Mouse (Mus musculus) ZHBTc4 (cell line): Measurements from ENCODE around the gene Nasp.
"Not testable (repeated sequence)": the region's sequence is repeated elsewhere in the genome, so short reads cannot be mapped to it uniquely, and the experiment has no call there.

ENCODE experiments used
- DNase-seq: peaks from one replicate; pipeline ENCODE4 v3.0.0-alpha.2; 2011; ENCODE audit warnings: low read depth, low spot score

Nasp gene

DNA sequence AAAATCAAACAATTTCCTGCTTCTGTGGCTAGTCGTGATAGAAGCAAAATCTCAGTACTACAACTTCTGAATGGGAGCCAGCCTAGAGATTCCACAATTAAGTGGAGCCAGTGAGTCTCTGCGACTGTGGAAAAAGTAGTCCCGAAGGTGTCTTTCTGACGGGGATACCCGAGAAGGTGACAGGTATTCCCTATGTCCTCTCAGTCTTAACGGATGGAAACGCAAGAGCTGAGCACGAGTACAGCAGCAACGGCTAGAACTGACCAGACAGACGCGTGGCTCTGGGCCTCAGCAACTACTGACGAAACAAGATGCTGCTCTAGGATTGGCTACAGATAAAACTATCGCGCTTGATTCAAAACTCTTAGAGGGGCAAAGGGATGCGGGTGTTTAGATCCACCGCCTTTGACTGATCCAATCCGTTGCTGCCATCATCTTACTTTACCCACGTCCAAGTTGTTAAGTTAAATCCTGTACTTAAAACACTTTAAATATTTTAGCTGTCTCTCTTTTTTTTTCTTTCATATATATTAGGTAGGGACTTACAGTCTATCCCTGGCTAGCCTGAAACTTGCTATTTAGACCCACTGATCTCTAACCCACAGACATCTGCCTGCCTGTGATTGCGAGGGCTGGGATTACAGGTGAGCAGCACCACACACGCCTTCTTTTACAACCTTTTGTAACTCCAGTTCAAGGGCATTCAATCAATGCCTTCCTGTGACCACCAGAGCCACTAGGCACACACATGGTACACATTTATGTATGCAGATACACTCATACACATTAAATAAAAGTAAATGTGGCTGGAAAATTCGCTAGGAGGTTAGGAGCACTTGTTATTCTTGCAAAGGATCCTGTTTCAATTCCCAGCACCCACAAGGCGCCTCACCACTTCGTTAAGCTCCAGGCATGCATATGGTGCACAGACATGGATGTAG, at the start of gene Nasp:
Nasp (minus strand) TSS at position 220 of the 941 bp plus-strand sequence.
- DNase-seq = peak; percentile 89

DNA sequence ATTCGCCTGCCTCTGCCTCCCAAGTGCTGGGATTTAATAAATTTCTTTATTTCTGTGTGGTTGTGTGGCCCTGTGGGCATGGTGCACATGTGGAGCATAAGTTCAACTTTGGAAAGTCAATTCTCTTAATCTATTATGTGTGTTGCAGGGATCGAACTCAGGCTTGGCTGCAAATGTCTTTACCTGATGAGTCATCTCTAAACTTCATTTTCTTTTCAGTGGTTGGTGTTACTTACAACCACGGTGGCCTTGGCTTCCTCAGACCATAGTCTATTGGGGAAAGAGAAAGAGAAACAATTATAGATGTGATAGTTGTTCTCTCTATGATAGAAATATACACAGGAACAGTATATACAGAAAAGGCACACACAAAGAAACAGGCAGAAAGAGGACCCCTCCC, 48.3 kb upstream of the Nasp start:
- DNase-seq = no peak

DNA sequence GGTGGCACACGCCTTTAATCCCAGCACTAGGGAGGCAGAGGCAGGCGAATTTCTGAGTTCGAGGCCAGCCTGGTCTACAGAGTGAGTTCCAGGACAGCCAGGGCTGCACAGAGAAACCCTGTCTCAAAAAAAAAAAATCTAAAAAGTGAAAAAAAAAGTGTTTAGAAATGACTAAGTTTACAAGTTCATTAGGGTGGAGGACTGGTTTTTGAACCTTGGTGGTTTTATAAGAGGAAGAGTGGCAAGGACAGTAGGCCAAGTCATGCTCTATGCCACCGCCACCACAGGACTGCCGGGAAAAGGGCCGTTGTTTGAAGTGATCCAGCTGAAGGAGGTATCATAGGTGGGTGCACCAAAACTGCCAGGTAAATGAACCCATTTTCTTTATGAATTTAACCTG, 47.0 kb upstream of the Nasp start:
- DNase-seq = not testable (repeated sequence)

DNA sequence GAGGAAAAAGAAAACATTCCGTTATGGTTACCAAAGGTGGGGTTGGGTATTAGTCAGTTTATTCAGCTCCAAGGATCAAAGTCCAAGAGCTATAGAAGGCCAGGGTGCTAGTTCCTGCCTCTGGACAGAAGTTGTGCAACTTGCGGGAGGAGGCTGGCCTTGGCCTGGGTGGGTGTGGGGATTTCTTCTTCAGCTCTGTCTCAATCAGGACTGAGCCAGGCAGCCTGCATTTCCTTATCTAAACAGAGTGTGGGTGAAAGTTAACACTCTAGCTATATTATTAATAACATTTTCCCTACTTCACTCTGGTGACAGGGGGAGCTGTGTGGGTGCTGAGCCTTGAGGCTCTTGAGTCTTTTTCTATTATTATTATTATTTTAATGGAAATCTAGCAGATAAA, 45.0 kb upstream of the Nasp start:
- no peak for DNase-seq

DNA sequence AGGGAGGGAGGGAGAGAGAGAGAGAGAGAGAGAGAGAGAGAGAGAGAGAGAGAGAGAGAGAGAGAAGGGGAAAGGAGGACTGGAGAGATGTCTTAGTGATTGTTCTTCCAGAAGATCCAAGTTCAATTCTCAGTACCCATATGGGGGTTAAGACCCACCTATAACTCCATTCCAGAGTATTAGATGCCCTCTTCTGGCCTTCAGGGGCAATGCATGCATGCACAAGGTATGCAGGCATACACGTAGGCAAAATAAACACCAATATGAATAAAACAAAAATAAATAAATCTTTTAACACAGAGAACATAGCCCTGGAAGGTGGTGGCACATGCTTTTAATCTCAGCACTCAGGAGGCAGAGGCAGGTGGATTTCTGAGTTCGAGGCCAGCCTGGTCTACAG, 41.5 kb upstream of the Nasp start:
- peak; percentile 38 for DNase-seq

DNA sequence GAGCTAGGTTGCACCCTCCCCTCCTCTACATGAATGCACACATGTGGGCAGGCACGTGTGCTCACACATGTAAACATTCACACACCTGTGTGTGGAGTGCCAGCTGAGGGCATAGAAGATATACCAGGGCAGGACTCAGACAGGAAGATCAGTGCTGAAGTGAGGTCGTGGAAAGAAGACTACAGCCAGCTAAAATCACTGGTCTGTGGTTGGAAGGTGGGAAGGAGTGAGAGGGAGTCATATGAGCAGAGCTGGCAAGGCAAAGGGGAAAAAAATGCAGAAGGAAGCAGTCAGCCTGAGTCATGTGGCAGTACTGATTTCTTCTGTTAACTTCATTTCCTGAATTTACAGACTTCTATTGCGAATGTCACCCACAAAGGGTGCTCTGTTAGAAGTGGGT, 40.4 kb upstream of the Nasp start:
- DNase-seq = no peak

DNA sequence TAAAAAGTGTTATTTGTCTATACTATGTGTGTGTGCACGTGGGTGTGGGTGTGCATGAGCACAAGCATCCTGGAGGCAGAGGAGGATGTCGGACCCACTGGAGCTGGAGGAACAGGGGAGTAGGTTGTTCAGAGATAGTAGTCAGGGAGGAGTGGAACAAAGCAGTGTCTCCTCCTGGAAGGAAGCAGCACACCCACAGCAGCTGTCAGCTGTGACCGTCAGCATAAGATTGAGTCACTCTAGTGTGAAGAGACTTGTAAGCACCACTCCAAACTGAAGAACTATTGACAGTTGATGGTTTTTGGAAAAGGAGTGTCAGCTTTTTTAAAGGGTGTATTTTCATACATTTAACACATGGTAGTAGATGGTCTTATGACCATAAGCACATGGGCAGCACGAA, 38.9 kb upstream of the Nasp start:
- no peak for DNase-seq

DNA sequence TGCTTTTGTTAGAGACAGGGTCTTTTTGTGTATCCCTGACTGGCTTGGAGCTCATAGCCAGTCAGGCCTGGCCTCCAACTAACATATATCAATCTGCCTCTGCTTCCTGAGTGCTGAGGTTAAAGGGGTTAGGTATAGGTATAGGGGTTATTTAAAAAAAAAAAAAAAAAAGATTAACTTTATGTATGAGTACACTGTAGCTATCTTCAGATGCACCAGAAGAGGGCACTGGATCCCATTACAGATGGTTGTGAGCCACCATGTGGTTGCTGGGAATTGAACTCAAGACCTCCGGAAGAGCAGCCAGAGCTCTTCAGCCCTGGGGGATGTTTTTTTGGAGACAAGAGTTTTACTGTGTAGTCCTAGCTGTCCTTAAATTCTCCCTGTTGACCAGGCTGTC, 34.3 kb upstream of the Nasp start:
- DNase-seq = no peak

DNA sequence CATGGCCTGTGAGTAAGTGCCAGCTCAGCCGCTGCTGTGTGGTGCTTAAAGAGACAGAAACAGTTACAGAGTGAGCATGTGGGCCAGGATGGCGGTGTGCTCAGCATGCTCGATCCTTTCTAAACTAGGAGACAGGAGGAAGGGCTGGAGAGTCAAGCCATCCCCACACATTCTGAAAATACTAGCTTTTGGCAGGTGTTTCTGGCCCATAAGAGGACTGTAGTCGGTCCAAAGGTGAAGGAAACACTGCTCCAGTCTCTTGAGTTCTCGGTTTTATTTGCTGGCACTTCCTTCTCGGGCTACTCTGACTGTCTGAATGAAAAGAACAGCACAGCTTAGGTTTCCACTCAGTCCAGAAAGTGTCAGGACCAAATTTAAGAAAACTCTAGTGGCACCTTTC, 33.1 kb upstream of the Nasp start:
- DNase-seq = no peak

DNA sequence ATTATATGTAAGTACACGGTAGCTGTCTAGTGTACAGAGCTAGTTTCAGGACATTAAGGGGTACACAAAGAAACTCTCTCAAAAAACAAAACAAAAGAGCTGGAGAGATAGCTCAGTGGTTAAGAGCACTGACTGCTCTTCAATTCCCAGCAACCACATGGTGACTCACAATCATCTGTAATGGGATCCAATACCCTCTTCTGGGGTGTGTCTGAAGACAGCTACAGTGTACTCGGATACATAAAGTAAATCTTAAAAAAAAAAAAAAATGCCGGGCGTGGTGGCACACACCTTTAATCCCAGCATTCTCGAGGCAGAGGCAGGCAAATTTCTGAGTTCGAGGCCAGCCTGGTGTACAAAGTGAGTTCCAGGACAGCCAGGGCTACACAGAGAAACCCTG, 32.2 kb upstream of the Nasp start:
- not testable (repeated sequence) for DNase-seq

DNA sequence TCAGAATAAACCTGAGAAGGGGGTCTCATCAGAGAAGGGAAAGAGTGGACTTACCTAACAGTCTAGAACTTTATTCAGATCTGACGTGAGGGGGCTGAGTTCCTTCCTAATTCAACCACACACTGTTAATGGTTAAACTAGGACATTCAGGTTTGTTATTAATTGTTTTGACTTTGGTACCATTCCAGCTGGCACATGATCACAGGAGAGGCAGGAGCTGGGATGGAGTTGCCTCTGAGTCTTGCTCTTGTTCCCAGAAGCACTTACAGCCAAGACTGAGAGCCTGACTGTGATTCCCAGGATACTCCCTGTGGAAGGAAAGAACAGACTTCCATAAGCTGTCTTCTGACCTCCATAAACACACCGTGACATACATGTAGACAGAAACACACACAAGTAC, 31.7 kb upstream of the Nasp start:
- no peak for DNase-seq

DNA sequence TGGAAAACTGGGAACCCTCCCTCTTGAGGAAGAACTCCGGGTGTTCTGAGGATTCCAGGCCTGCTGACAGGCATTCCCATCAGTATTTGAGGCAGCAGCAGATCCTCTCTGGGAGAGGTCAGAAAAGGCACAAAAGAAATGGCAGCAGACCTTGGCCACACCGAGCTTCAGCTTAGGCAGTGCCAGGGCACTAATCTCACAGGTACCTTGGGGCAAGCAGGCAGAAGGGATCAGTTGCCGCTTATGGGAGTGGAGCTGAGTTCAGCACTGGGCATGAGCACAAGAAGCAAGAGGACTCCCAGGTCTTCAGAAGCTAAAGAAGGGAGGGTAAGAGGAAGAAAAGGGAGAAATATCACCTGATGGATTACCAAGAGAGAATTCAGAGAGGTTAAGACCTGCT, 30.2 kb upstream of the Nasp start:
- no peak for DNase-seq

DNA sequence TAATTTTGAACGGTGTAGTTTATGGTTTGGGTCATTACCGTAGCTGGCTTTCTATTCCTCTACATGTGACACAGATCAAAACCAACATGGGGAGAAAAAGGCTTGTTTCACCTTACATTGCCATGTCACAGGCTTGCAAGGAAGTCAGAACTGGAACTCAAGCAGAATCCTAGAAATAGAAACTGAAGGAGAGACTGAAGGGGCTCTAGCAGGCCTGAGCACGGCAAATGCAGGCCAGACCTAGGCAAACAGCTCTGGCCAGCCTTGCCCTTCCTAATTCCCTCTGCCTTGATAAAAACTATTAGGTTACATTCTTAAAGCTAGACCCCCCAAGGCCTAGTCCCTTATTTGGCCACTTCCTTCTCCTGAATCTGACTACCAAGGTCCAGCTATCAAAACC, 27.9 kb upstream of the Nasp start:
- no peak for DNase-seq

DNA sequence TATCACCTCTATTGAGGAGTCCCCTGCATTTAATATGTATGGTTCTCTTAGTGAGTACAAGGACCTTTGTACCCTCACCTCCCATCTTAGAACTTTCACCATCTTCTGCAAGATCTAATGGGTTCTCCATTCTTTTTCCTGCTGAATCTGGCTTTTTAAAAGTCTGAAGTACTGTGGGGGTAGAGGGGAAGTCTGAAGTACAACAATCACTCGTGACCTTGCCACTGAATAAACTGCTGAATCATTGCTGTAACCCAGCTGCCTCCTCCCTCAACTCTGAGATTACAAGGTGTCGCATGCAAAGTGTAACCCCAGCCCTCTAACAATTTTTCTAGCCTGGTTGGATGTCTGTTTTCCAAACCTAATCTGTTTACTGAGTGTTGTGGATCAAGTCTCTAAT, 27.4 kb upstream of the Nasp start:
- DNase-seq = peak; percentile 53

DNA sequence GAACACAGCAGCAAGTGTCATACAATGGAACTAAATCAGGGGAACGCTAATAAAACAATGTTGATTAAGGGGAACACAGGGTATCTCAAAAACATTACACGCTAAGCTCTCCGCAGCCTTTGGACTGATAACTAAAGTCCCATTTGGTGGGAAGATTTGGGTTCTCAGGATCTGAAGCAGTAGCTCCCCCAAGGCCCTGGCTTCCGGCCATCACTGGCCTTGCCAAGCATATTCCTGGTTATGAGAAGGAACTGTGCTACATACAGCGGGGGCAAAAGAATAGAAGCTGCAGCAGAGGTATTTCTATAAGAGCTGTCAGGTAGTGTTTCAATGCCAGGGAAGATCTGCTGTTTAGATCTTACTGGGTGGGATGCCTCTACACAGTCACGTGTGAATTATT, 25.5 kb upstream of the Nasp start:
- DNase-seq = no peak

DNA sequence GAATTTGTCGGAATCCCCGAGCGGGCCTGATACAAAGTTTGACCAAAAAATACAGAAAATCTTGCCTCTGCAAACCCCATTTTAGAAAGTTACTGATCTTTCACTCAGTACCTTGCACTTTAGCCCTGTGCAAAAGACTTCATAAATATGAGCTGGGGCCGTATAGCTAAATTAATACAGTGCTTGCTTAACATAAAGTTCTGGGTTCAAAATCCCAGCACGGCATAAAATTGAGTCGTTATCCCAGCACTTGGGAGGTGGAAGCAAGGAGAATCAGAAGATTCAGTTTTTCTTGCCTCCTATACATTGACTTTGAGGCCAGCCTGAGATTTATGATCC, 24.0 kb upstream of the Nasp start:
- DNase-seq = no peak

DNA sequence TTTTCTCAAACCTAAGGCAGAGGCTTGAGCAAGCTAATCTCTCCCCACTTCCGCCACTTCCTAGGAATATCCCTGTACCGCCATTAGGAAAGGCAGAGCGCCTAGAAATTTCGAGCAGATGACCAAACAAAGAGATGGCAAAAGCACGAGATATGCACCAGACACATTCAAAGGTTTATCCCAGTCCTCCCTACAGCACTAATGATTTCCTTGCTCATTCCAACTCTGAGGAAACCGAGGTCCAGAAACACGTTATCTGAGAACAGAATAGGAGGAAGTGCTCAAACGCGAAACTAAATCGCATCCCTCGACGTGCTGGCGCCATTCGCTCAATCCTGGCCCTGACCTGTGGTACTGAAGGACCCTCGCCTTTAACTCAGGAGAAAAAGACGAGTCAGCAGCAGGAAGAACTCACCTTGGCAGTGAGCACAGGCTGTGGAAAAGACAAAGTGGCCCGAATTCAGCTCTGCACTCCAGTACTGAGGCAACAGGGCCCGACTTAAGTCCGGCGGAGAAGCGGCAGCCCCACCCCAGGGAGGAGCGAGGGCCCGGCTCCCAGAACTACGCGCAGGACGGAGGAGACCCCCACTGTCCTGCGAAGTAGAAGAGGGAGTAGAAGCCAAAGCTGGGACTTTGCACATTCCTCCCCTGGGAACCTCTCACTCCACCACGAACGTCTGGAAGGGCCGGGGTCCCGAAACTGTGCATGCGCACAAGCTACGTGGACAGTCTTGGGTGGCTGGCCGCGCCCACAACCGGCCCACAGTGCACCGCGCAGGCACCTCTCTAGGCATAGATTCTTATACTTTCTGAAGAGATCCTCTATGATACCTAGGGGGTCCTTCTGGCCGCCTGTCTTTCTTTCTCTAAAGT, 23.4 kb upstream of the Nasp start, which contains the start of gene Akr1a1:
Akr1a1 (minus strand) TSS at position 757 of the 873 bp plus-strand sequence.
- peak; percentile 93 for DNase-seq

DNA sequence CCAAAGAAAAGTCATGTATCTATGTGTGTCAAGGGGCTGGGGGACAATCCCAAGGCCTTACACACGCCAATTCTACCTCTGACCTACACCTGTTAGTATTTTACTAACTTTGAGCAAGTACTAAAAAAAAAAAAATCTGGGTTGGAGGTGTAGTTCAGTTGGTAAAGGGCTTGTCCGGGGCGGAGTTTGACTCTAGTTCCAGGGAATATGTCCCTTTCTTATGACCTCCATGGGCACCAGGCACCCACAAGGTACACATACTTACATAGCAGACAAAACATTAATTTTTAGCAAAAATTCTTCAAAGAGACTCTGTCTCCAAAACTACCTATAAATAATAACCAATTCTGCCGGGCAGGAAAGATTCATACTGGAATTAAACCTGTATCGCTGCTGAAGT, 22.6 kb upstream of the Nasp start:
- DNase-seq = no peak

DNA sequence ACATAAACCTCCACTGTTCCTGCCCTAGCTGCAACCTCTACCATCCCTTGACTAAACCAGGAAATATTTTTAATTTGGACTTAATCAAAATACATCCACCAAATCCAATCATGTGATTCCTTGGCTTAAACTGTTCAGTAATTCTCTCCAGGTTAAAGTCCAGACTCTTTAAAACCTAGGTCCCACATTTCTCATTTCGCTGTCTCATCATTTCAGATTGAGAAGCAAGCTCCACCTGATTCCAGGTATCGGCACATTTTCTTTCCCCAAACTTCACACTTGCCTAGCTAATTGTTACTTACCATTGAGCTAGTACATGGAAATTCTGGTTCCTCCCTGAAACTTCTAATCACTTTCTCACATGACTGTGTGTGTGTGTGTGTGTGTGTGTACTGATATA, 21.7 kb upstream of the Nasp start:
- DNase-seq = no peak

DNA sequence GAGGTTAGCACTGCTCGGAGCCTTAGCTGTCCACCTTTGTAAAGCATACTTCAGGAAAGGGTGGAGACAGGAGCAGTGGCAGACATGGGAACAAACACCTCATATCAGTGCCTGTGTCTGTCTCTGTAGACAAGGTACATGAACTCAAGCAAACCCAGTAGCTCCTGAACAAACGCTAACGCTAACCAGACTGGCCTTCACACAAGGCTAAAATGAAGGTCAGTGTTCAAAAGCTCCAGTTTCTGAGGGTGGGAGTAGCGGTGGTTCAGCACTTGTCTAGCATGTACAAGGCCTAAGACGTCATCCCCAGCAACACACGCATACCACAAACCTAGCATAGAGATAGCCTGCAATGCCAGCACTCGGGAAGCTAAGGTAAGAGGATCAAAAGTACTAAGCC, 17.9 kb upstream of the Nasp start:
- DNase-seq = no peak

DNA sequence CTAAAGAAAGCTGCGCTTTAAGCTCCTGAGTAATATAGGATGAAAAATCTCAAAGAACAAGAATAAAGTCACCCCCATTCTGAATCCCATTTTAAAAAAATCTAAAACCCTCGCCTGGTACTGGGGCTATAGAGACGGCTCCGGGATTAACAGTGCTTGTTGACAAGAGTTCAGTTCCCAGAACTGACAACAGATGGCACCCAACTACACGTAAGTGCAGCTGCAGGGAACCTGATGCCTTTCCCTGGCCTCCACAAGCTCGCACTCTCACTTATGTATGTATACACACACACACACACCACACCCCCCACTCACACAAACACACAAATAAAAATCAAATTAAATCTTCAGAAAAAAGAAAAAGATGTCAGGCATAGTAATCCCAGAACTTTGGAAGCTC, 16.6 kb upstream of the Nasp start:
- DNase-seq = peak; percentile 77

DNA sequence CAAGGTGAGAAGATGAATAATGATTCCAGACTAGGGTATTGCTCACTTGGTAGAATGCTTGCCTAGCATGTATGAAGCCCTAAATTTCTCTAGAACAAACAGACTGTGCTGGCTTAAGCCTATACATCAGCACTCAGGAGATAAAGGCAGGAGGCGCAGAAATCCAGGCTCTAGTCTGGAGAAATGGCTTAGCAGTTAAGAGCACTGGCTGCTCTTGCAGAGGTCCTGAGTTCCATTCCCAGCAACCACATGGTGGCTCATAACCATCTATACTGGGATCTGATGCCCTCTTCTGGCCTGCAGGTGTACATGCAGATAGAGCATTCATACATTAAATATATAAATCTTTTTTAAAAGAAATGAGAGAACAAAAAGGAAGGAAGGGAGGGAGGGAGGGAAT, 14.3 kb upstream of the Nasp start:
- no peak for DNase-seq

DNA sequence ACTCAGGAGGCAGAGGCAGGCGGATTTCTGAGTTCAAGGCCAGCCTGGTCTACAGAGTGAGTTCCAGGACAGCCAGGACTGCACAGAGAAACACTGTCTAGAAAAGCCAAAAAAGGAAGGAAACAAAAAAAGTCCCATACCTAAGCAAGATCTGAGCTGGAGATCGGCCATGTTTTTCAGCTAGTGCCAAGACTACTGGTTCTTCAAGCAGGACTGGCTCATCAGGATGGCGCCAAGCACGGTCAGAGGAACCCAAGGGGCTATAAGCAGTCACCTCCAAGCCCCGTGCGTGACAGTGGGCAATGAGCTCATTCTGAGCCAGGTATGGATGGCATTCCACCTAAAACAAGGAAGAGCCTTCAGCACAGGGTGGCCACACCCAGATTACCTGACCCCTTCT, 11.1 kb upstream of the Nasp start:
- DNase-seq = no peak
